Mouse (Mus musculus) left cerebral cortex, postnatal 36 days (tissue): ENCODE results near the gene Mgat2. TPM values are rescaled to one million over a fixed set of nuclear protein-coding genes. Genes with fewer than 3 reads are reported as not detected.
A peak's percentile ranks its signal among the peaks of the same experiment; 100 is the strongest.

Experiments used
- DNase-seq, 2 experiments: peaks; one replicate each; pipeline ENCODE4 v3.0.0; 2021 to 2022; ENCODE audit warnings: low spot score in 2 of 2, mixed read lengths in 1 of 2
- intact Hi-C: fragments of 180-260 bp; cut with DNase I; formaldehyde crosslinking; loops from one replicate; pipeline ENCODE4 v1.15.1; 2025
- microRNA-seq: library from miRNA; unstranded; fragments of <30 nt; microRNA quantifications from one replicate; pipeline ENCODE4 v1.2.0, GENCODE M21; 2022
- total RNA-seq, 2 experiments: library from RNA; stranded (reverse); gene quantifications; 2 replicates each; pipeline ENCODE4 v1.2.3; 2021

Gene Mgat2
- total RNA-seq, 2 experiments from 2014 or later: 27.3 to 30.7 TPM

- DNase-seq: no peak
- intact Hi-C loops: no loop called here
Observed at GRCm38 (mm10) chr12:69207396-69207795, 23.4 kb downstream of the Mgat2 start.

- intact Hi-C loops: no loop called here
- no peak for DNase-seq
Observed at GRCm38 (mm10) chr12:69207926-69208325, 24.0 kb downstream of the Mgat2 start.

GRCm38 (mm10) chr12:69208520-69208919 lies 24.6 kb downstream of the Mgat2 start:
- DNase-seq: no peak
- intact Hi-C loops: no loop called here

GRCm38 (mm10) chr12:69210056-69210979 lies 26.4 kb downstream of the Mgat2 start:
- intact Hi-C loops: no loop called here
- no peak for DNase-seq

- intact Hi-C loops: no loop called here
- no peak for DNase-seq
Observed at GRCm38 (mm10) chr12:69211057-69211456, 27.1 kb downstream of the Mgat2 start.

GRCm38 (mm10) chr12:69213186-69213777 lies 29.3 kb downstream of the Mgat2 start:
- intact Hi-C loops: no loop called here
- DNase-seq: no peak

GRCm38 (mm10) chr12:69214393-69214792 lies 30.4 kb downstream of the Mgat2 start:
- intact Hi-C loops: no loop called here
- DNase-seq: no peak

- DNase-seq: peak; percentile 36 to 41
- intact Hi-C loops: no loop called here
Observed at GRCm38 (mm10) chr12:69215000-69215785, 31.2 kb downstream of the Mgat2 start.

GRCm38 (mm10) chr12:69216587-69216986 lies 32.6 kb downstream of the Mgat2 start:
- intact Hi-C loops: no loop called here
- DNase-seq: no peak

GRCm38 (mm10) chr12:69220613-69221277 lies 36.8 kb downstream of the Mgat2 start:
- DNase-seq: no peak
- intact Hi-C loops: no loop called here

GRCm38 (mm10) chr12:69227776-69228466 lies 44.0 kb downstream of the Mgat2 start, which contains the start of gene Pole2:
Gene Pole2, minus strand, starts transcription at chr12:69228195.
- intact Hi-C loops: no loop called here
- peak; percentile 82 for DNase-seq

- intact Hi-C loops: no loop called here
- no peak for DNase-seq
Observed at GRCm38 (mm10) chr12:69229251-69229650, 45.3 kb downstream of the Mgat2 start.

- no peak for DNase-seq
- intact Hi-C loops: no loop called here
Observed at GRCm38 (mm10) chr12:69235782-69236181, 51.8 kb downstream of the Mgat2 start.

Small RNA genes within 50 kb of the gene (microRNA-seq; reads per million reads assigned to microRNA genes)
- gene Gm47287 (not detected), gene Gm47295 (1.0 reads per million)

Other genes starting within 250 kb of the Mgat2 start
- 1,000 to 10,000 TPM; 1,009 to 1,161 TPM for gene Rps29, start 25.0 kb upstream of the Mgat2 start, total RNA-seq
- not detected for gene Lrr1, start 15.3 kb upstream of the Mgat2 start, total RNA-seq
- gene Rpl36al, start 74 bp upstream of the Mgat2 start, total RNA-seq: 100 to 1,000 TPM; 165 to 192 TPM
- gene Gm49383, start 12.9 kb downstream of the Mgat2 start, total RNA-seq: 1 to 10 TPM; 2.1 to 5.6 TPM
- 1 to 10 TPM; 1.8 to 1.9 TPM for gene Dnaaf2, start 14.3 kb downstream of the Mgat2 start, total RNA-seq
- gene Gm49384, start 20.1 kb downstream of the Mgat2 start, total RNA-seq: 1 to 10 TPM; 2.2 to 2.8 TPM
- gene Pole2, start 44.0 kb downstream of the Mgat2 start, total RNA-seq: under 1 TPM in 1 of 2 experiments, not detected in 1; 0.79 TPM
- gene Klhdc1, start 57.0 kb downstream of the Mgat2 start, total RNA-seq: 10 to 100 TPM; 19.0 to 22.5 TPM
- gene Klhdc2, start 112.5 kb downstream of the Mgat2 start, total RNA-seq: 100 to 1,000 TPM; 128 to 146 TPM
- gene Nemf, start 173.0 kb downstream of the Mgat2 start, total RNA-seq: 10 to 100 TPM; 35.9 to 53.2 TPM
- gene Arf6, start 188.0 kb downstream of the Mgat2 start, total RNA-seq: 10 to 100 TPM; 49.9 to 61.4 TPM
- gene Gm9887, start 188.3 kb downstream of the Mgat2 start, total RNA-seq: 1 to 10 TPM in 1 of 2 experiments, under 1 TPM in 1; 0.93 to 1.7 TPM